Mouse (Mus musculus): Measurements from ENCODE around the gene Mgat2. TPM values are rescaled to one million over a fixed set of nuclear protein-coding genes. Genes with fewer than 3 reads are reported as not detected.

Gene Mgat2
- 10 to 100 TPM; 72.3 to 94.3 TPM for polyA plus RNA-seq (2017; shearing (Covaris generic))

GRCm38 (mm10) chr12:69183583-69184308 is at the start of gene Mgat2, which contains the start of gene Rpl36al:
Mgat2 (plus strand) TSS chr12:69184157.
Rpl36al (minus strand) TSS chr12:69184083.

GRCm38 (mm10) chr12:69158765-69159577 is 25.0 kb upstream of the Mgat2 start, which contains the start of gene Rps29:
Rps29 (minus strand) TSS chr12:69159186.

GRCm38 (mm10) chr12:69168461-69169106 is 15.4 kb upstream of the Mgat2 start, which contains the start of gene Lrr1:
Lrr1 (plus strand) TSS chr12:69168814.

GRCm38 (mm10) chr12:69196444-69197377 is 12.8 kb downstream of the Mgat2 start, which contains the start of gene Gm49383:
Gm49383 (minus strand) TSS chr12:69197104.

GRCm38 (mm10) chr12:69198164-69198535 is 14.2 kb downstream of the Mgat2 start, which contains the start of gene Dnaaf2:
Dnaaf2 (minus strand) TSS chr12:69198429.

GRCm38 (mm10) chr12:69204052-69204833 is 20.3 kb downstream of the Mgat2 start, which contains the start of gene Gm49384:
Gm49384 (minus strand) TSS chr12:69204267.

GRCm38 (mm10) chr12:69227776-69228466 is 44.0 kb downstream of the Mgat2 start, which contains the start of gene Pole2:
Pole2 (minus strand) TSS chr12:69228195.

Other genes starting within 250 kb of the Mgat2 start
- 1,000 to 10,000 TPM; 1,529 to 1,690 TPM for gene Rps29, start 25.0 kb upstream of the Mgat2 start, polyA plus RNA-seq (2017; shearing (Covaris generic))
- gene Lrr1, start 15.3 kb upstream of the Mgat2 start, polyA plus RNA-seq (2017; shearing (Covaris generic)): under 1 TPM; 0.59 to 0.82 TPM
- 100 to 1,000 TPM; 368 to 420 TPM for gene Rpl36al, start 74 bp upstream of the Mgat2 start, polyA plus RNA-seq (2017; shearing (Covaris generic))
- gene Gm49383, start 12.9 kb downstream of the Mgat2 start, polyA plus RNA-seq (2017; shearing (Covaris generic)): 10 to 100 TPM; 11.0 to 17.6 TPM
- gene Dnaaf2, start 14.3 kb downstream of the Mgat2 start, polyA plus RNA-seq (2017; shearing (Covaris generic)): 10 to 100 TPM in 1 of 2 experiments, 1 to 10 TPM in 1; 8.4 to 12.4 TPM
- gene Gm49384, start 20.1 kb downstream of the Mgat2 start, polyA plus RNA-seq (2017; shearing (Covaris generic)): 10 to 100 TPM; 11.7 to 21.1 TPM
- 10 to 100 TPM in 1 of 2 experiments, 1 to 10 TPM in 1; 7.2 to 14.1 TPM for gene Pole2, start 44.0 kb downstream of the Mgat2 start, polyA plus RNA-seq (2017; shearing (Covaris generic))
- gene Klhdc1, start 57.0 kb downstream of the Mgat2 start, polyA plus RNA-seq (2017; shearing (Covaris generic)): 10 to 100 TPM; 23.9 to 36.3 TPM
- gene Klhdc2, start 112.5 kb downstream of the Mgat2 start, polyA plus RNA-seq (2017; shearing (Covaris generic)): 10 to 100 TPM; 55.9 to 82.2 TPM
- 100 to 1,000 TPM; 115 to 126 TPM for gene Nemf, start 173.0 kb downstream of the Mgat2 start, polyA plus RNA-seq (2017; shearing (Covaris generic))
- gene Arf6, start 188.0 kb downstream of the Mgat2 start, polyA plus RNA-seq (2017; shearing (Covaris generic)): 100 to 1,000 TPM; 364 to 379 TPM
- 1 to 10 TPM; 5.8 to 6.5 TPM for gene Gm9887, start 188.3 kb downstream of the Mgat2 start, polyA plus RNA-seq (2017; shearing (Covaris generic))